Mouse (Mus musculus): Measurements from ENCODE around the gene Apbb2. TPM values are rescaled to one million over a fixed set of nuclear protein-coding genes. Genes with fewer than 3 reads are reported as not detected.

Apbb2 gene
- total RNA-seq (2023): 1 to 10 TPM in 1 of 2 experiments, under 1 TPM in 1; 0.12 to 1.3 TPM

DNA sequence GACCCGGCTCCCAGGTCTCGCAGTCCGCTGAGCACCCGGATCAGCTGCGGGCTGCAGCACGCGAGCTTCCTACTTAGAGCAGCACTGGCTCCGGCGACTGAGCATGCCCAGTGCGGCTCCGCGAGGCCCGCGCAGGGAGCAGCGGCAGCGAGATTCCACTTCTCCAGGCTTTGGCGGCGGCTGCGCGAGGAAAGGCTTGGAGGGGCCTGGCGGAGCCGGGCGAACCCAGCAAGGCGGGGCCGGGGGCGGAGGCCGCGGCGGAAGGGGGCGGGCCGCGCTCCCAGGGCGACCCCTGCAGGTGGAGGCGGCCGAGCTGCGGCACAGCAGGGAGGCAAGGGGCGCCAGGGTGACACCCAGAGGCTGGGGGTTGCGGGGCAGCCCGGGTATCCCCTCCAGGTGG is at the start of gene Apbb2:
Gene Apbb2, minus strand, starts transcription at position 188 of the 400 bp plus-strand sequence.

DNA sequence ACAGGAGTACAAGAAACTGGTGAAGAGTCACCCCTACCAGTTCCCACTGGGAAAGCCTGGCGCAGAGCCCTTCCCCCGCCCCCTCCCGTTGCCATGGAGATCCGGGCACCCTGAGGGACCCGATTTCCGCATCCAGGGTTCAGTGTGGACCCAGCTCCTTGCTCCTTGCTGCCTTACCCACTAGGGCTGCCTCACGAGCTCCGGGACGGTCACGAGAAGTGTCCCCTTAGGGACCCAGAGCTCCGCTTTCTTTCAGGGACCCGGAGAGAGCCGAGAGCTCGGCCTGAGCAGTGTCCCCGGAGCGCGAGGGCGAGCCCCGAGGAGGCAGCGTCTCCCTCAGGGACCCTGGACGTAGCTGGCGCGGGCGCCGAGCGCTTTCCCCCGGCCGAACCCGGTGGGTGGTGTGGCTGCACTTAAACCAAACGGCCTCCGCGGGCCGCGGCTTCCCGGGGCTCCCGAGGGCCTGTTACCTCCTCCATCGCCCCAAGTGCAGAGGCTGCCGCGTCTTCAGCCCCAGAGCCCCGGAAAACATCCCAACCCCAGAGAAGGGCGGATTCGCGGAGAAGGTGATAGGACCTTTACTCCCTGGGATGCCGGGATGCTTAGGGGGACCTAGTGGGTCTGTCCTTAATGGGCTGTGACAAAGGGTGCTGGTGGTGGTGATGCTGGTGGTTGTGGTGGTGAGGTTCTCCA is 358.7 kb downstream of the Apbb2 start, which contains the start of gene Nsun7:
Gene Nsun7, plus strand, starts transcription at position 142 of the 693 bp plus-strand sequence.

Other genes starting within 250 kb of the Apbb2 start
- not detected for gene Uchl1, start 57.3 kb upstream of the Apbb2 start, total RNA-seq (2023)
- under 1 TPM in 1 of 2 experiments, not detected in 1; 0.42 TPM for gene Limch1, start 127.0 kb upstream of the Apbb2 start, total RNA-seq (2023)

All from monocyte, adult 59 days (primary cell).